Mouse (Mus musculus) bone marrow macrophage, adult 2 months (primary cell): ENCODE results near the gene Eaf2.

ENCODE experiments used
- CTCF ChIP-seq: IDR thresholded peaks from 2 replicates; pipeline ENCODE4 v1.5.1; 2012; ENCODE audit warnings: low read depth, mild to moderate bottlenecking, low read length, moderate library complexity
- POLR2A ChIP-seq: IDR thresholded peaks from 2 replicates; pipeline ENCODE4 v1.6.1; 2012; ENCODE audit warnings: mild to moderate bottlenecking, low read depth, low read length, borderline replicate concordance

- TF ChIP-seq POLR2A (no peak), CTCF (no peak)
Measured at GRCm38 (mm10) chr16:36770191-36770771, 104.5 kb downstream of the Eaf2 start.
